Mouse (Mus musculus) forebrain, embryonic 14.5 days (tissue): Measurements from ENCODE around the gene Cdc20. TPM values are rescaled to one million over a fixed set of nuclear protein-coding genes. Genes with fewer than 3 reads are reported as not detected.

Source experiments
- ATAC-seq: fragments of 200-750 bp; cut with Nextera tagmentation; 2 replicates; pipeline ENCODE4 v1.8.0; 2017; ENCODE audit warnings: mild to moderate bottlenecking, moderate library complexity
- DNase-seq: peaks from one replicate; pipeline ENCODE4 v3.0.0-alpha.2; 2015; ENCODE audit warnings: low spot score
- H3K27ac ChIP-seq: fragments of 300-500 bp; sonication (generic); 2 replicates; pipeline ENCODE4 v1.5.1; 2014; ENCODE audit warnings: low read depth, mild to moderate bottlenecking, control low read depth, low read length, moderate library complexity
- H3K27me3 ChIP-seq: fragments of 300-500 bp; sonication (generic); replicated peaks from 2 replicates; pipeline ENCODE4 v1.6.1; 2014; ENCODE audit warnings: low read length, control low read depth, mixed read lengths; ENCODE audit not compliant: control insufficient read depth, insufficient read depth
- H3K36me3 ChIP-seq: fragments of 300-500 bp; sonication (generic); 2 replicates; pipeline ENCODE4 v1.6.1; 2014; ENCODE audit warnings: low read length, control low read depth; ENCODE audit not compliant: control insufficient read depth, insufficient read depth
- H3K4me1 ChIP-seq: fragments of 300-500 bp; sonication (generic); 2 replicates; pipeline ENCODE4 v1.6.1; 2014; ENCODE audit warnings: antibody characterized with exemption, low read length, control low read depth; ENCODE audit not compliant: control insufficient read depth, insufficient read depth
- H3K4me2 ChIP-seq: fragments of 300-500 bp; sonication (generic); 2 replicates; pipeline ENCODE4 v1.6.1; 2014; ENCODE audit warnings: mild to moderate bottlenecking, control low read depth, low read length
- H3K4me3 ChIP-seq: fragments of 300-500 bp; sonication (generic); 2 replicates; pipeline ENCODE4 v1.5.1; 2014; ENCODE audit warnings: low read depth, low read length, control low read depth
- H3K9ac ChIP-seq: fragments of 300-500 bp; sonication (generic); 2 replicates; pipeline ENCODE4 v1.6.1; 2014; ENCODE audit warnings: mild to moderate bottlenecking, low read length, control low read depth, moderate library complexity
- H3K9me3 ChIP-seq: fragments of 300-500 bp; sonication (generic); replicated peaks from 2 replicates; pipeline ENCODE4 v1.6.1; 2016; ENCODE audit warnings: low read length, control low read depth, mixed read lengths; ENCODE audit not compliant: control insufficient read depth
- WGBS: fragments of 180-500 bp; shearing (Covaris S2); extraction: QIAGEN DNeasy Blood & Tissue Kit; methylation state at CpG from one replicate; pipeline ENCODE4 v1.1.7; 2014; 5-methylcytosine and 5-hydroxymethylcytosine counted together
- polyA plus RNA-seq: library from polyadenylated mRNA; unstranded; fragments of >200 nt; fragmentation: Nextera tagmentation; extraction: Ambion mirVana; gene quantifications from 2 replicates; pipeline ENCODE4 v1.2.1, GENCODE M21; 2014

The Cdc20 gene
- polyA plus RNA-seq, 1 experiment from 2014 or later, result 151 TPM

DNA sequence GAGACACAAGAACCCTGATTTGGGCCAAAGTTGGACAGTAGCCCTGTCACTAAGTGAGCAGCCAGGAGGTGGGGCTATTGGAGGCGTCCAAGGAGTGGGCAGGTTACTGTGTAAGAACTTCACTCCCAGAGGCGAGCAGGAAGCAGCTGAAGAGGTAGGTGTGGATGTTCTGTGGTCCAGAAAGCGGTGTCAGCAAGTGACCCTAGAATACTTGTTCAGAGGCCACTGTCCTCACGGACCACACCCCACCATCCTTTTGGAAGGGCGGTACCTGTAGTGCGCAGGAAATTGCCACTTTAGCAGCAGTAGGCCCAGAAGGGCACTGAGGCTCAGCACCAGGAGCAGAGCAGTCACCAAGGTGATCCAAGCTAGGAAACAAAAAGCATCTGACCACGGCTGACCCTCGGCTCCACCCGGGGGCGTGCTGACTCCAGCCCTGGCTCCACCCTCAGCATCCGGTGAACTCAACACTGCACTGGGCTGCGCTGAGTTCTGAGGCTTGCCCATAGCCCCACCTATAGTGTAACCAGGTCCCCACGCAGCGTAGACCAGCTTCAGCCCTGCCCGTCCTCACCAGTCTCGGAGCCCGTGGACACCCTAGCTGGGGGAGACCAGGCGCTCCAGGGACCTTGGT, 8.7 kb upstream of the Cdc20 start:
- Histone ChIP-seq H3K27ac (no peak overlapping the region; the same call in 1 of the 2 replicates), H3K4me2 (peak overlapping the region; percentile 62), H3K9ac (peak overlapping the region; percentile 52; the same call in 1 of the 2 replicates), H3K4me1 (peaks cover 5% of the 10 kb centered on the region; the same call in 1 of the 2 replicates), H3K27me3 (no peaks in the 10 kb centered on the region), H3K4me3 (peak overlapping the region; percentile 31), H3K9me3 (no peaks in the 10 kb centered on the region), H3K36me3 (no peaks in the 10 kb centered on the region)
- DNase-seq (peak; percentile 21), ATAC-seq (peak; percentile 72)
- 22% methylated on average over 18 of the region's 18 CpGs for WGBS

DNA sequence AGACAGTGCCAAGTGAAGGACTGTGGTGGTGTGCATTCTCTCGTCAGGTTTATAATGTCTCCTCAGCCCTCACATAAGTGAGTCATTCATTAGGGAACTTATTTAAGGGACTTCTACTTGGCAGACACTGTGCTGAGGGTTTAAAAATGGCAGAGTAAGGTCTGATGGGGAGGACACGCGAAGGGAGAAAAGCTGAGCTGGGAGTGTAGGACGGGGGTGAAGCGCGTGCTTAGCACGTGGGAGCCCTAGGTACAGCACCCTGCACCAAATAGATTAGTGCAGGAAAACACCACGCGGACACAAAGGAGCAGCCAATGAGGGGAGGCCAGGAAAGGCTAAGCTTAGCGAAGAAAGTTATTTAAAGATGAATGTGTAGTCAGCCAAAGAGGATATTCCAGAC, 7.9 kb upstream of the Cdc20 start:
- Histone ChIP-seq H3K27me3 (no peaks in the 10 kb centered on the region), H3K9me3 (no peaks in the 10 kb centered on the region), H3K9ac (no peak overlapping the region), H3K4me3 (no peak overlapping the region), H3K36me3 (no peaks in the 10 kb centered on the region), H3K4me2 (no peak overlapping the region), H3K27ac (no peak overlapping the region), H3K4me1 (peaks cover 5% of the 10 kb centered on the region; the same call in 1 of the 2 replicates)
- no peak for DNase-seq
- no peak for ATAC-seq
- 81% methylated on average over 10 of the region's 10 CpGs for WGBS

DNA sequence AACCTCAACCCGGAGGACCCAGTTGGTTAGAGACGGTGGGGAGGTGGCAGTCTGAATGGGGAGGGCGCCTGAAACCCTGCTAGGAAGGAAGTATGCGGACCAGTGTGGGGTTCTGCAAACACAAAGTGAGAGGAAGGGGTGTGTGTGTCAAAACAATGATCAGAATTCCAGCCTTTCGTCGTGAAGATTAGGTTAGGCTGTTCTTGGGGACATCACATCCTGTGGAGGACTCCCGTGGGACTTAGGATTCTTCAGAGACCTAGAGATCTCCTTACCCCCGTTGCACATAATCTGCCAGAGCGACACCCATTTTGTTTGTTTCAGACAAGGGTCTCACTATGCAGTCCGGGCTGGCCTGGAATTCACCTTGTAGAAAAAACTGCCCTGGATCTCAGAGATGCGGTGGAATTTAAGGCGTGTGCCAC, 689 bp upstream of the Cdc20 start:
- DNase-seq, result peak; percentile 42
- ATAC-seq, result 0 out of 2 replicates have a peak, but pooled peaks have one; percentile 13
- Histone ChIP-seq H3K27me3 (no peaks in the 10 kb centered on the region), H3K4me1 (peaks cover 20% of the 10 kb centered on the region), H3K9me3 (no peaks in the 10 kb centered on the region), H3K9ac (peak overlapping the region; percentile 60), H3K27ac (peak overlapping the region; percentile 70), H3K4me3 (peak overlapping the region; percentile 62), H3K4me2 (peak overlapping the region; percentile 93), H3K36me3 (peaks cover 9% of the 10 kb centered on the region)
- WGBS, result 8% methylated on average over 12 of the region's 12 CpGs

DNA sequence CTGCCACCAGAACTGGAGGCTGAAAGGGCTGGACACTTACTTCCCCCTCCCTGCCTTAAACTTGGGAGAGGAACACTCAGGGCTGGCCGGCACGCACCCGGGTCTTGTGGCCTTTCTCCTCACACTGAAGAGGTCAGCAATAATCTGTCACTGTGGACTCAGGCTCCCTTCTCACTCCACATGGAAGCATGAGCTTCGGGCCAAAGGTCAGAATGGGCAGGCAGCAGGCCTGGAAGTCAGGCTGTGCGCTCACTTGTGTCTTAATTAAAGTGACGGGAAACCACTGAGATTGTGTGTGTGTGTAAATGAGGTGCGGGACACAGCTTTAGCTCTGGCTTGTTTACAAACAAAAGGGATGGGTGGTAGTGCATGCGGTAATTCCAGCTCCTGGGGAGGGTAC, 4.8 kb downstream of the Cdc20 start:
- Histone ChIP-seq H3K36me3 (peaks cover 31% of the 10 kb centered on the region), H3K9ac (no peak overlapping the region)

DNA sequence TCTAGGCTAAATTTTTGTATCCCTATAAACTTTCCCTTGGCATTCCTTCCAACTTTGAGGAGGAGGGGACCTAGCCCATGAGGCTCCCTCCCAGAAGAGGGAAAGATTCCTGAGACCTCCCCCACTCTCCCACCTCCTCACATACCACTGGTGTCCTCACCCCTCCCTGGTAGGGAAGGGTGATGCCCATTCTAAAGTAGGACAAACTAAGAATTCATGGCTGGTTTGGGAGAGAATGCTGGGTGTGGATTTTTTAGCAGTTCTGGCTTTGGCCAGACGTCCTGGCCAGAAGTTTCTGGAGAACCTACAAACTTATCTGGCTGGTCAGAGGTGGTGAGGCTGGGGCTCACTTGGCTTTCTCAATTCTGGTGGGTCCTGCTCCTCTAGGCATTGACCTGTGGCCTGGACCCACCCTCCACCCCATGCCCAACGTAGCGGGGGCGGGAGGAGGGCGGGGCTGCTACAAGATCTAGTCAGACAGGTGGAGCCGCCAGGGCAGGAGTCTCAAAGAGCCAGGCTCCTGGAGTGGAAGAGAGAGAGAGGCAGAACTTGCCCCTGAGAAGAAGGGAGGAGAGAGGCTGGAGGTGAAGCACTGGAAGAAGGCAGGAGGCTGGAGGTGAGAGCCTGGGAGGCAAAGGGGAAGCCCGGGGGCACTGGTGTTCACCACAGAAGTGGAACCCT, 7.8 kb downstream of the Cdc20 start:
- Histone ChIP-seq H3K36me3 (peaks cover 31% of the 10 kb centered on the region), H3K9ac (no peak overlapping the region), H3K27me3 (no peaks in the 10 kb centered on the region), H3K27ac (no peak overlapping the region), H3K4me3 (no peak overlapping the region), H3K4me1 (peaks cover 9% of the 10 kb centered on the region), H3K4me2 (no peak overlapping the region), H3K9me3 (no peaks in the 10 kb centered on the region)
- DNase-seq, result no peak
- 68% methylated on average over 7 of the region's 7 CpGs for WGBS
- ATAC-seq, result no peak

More for the DNA sequence above, 4.8 kb downstream of the Cdc20 start:
- WGBS, result 79% methylated on average over 8 of the region's 8 CpGs
- no peak overlapping the region for H3K27ac ChIP-seq
- H3K4me1 ChIP-seq, result peaks cover 24% of the 10 kb centered on the region
- H3K9me3 ChIP-seq, result no peaks in the 10 kb centered on the region
- no peak for ATAC-seq
- no peak overlapping the region for H3K4me3 ChIP-seq
- H3K27me3 ChIP-seq, result no peaks in the 10 kb centered on the region
- no peak overlapping the region for H3K4me2 ChIP-seq
- no peak for DNase-seq

DNA sequence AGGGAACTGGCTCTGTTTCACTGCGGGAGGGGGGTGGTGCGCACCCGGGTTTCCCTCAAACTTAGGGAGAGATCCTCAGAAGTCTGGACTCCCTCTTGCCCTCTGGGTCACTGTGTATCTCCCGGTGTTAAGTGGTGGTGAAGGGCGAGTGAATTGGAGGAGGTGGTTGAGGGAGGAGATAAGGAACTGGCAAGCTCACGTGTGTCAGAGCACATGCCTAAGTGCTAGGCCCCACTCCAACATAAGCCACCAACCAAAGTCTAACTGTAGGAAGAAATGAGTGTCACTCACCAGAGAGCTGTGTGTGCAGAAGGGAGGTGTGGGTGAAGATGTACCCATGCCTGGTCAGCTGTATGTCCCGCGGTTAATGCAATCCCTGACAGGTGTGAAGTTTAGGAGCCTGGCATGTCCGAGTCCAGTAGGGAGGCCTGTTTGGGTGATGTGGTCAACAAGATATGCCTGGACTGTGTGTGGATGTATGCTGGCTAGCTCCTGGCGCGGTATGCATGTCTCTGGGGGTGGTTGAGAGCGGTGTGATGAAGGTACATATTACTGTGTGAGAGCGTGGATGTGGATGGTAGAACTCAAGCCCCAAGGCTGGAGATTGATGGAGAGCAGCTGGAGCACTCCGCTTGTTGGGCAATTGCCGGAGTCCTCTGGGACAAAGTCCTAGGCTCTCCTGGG, 8.5 kb downstream of the Cdc20 start:
- peaks cover 31% of the 10 kb centered on the region for H3K36me3 ChIP-seq
- DNase-seq (no peak), ATAC-seq (peak; percentile 13; the same call in 1 of the 2 replicates)
- H3K27ac ChIP-seq, result no peak overlapping the region
- peaks cover 8% of the 10 kb centered on the region for H3K4me1 ChIP-seq
- 58% methylated on average over 15 of the region's 15 CpGs for WGBS
- peak overlapping the region; percentile 40 for H3K4me3 ChIP-seq
- peak overlapping the region; percentile 69 for H3K4me2 ChIP-seq
- no peaks in the 10 kb centered on the region for H3K27me3 ChIP-seq
- no peaks in the 10 kb centered on the region for H3K9me3 ChIP-seq
- H3K9ac ChIP-seq, result peak overlapping the region; percentile 73

DNA sequence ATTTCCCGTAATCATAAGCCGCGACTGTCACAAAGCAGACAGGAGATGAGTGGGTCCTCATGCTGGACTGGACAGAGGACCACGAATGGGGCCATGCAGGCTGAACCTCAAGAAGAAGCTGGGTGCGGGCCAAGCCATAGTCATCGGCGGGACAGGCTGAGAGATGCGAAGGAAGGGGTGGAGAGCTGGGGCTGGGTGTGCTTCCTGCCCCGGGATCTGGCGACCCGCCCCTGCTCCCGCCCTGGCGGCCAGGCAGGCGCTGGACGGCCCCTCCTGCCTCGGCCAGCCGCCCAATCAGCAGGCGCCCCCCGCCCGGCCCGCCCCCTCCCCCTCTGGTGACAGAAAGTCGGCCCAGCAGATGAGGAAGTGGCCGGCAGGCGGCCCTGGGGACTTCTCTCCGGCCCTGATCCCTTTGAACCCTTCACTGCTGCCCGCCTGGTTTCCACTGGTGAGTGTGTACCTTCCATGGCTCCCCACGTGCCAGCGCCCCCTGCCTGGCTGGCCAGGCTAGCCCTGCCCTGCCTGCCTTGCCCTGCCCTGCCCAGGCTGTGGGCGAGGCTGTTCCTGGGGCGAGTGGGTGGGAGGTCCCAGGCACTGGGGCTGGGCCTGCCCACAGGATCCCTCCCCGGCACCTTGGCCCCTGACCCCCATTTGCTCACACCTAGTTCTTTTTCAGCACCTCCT, 9.2 kb downstream of the Cdc20 start, which contains the start of gene Elovl1:
Gene Elovl1, plus strand, starts transcription at position 326 of the 684 bp plus-strand sequence.
- H3K36me3 ChIP-seq, result peaks cover 25% of the 10 kb centered on the region
- H3K4me2 ChIP-seq, result peak within 1 kb of the TSS; percentile 69
- H3K9ac ChIP-seq, result peak within 1 kb of the TSS; percentile 73
- no peaks in the 10 kb centered on the region for H3K9me3 ChIP-seq
- H3K27ac ChIP-seq, result peak within 1 kb of the TSS; percentile 15; the same call in 1 of the 2 replicates
- WGBS, result under 1% methylated on average over 25 of the region's 31 CpGs
- peak; percentile 93 for ATAC-seq
- DNase-seq, result peak; percentile 77
- no peaks in the 10 kb centered on the region for H3K27me3 ChIP-seq
- peak within 1 kb of the TSS; percentile 40 for H3K4me3 ChIP-seq
- H3K4me1 ChIP-seq, result peaks cover 8% of the 10 kb centered on the region

DNA sequence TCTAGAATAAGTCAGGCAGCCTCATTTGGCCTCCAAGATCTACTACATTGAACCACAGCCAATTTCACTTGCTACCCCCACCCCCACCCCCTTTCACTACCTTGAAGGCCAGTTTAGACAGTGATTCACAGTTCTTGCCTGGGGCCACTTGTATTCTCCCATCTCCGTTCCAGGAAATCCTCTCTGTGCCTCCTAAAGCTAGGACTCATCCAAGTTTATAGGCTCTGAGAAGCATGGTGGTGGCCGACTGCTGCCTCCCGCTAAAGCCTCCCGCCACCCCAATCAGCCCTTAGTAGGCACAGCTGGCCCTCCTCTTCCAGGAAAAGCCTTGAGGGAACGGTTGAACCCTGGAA, 9.8 kb downstream of the Cdc20 start:
- WGBS, result under 1% methylated on average over 5 of the region's 5 CpGs
- Histone ChIP-seq H3K36me3 (peaks cover 25% of the 10 kb centered on the region), H3K4me3 (peak overlapping the region; percentile 40), H3K4me2 (peak overlapping the region; percentile 69), H3K27me3 (no peaks in the 10 kb centered on the region), H3K9ac (peak overlapping the region; percentile 73), H3K27ac (peak overlapping the region; percentile 15; the same call in 1 of the 2 replicates), H3K4me1 (peaks cover 8% of the 10 kb centered on the region), H3K9me3 (no peaks in the 10 kb centered on the region)
- no peak for ATAC-seq
- peak; percentile 16 for DNase-seq
